Mouse (Mus musculus) gastrocnemius, postnatal 10 days (tissue): Measurements from ENCODE around the gene Emb. TPM values are rescaled to one million over a fixed set of nuclear protein-coding genes. Genes with fewer than 3 reads are reported as not detected.
A peak's percentile ranks its signal among the peaks of the same experiment; 100 is the strongest.
"Not testable (repeated sequence)": the region's sequence is repeated elsewhere in the genome, so short reads cannot be mapped to it uniquely, and the experiment has no call there.

Source experiments
- DNase-seq: peaks from one replicate; pipeline ENCODE4 v3.0.0; 2021; ENCODE audit warnings: mixed read lengths
- long read RNA-seq, 2 experiments: library from polyadenylated mRNA; stranded (forward); transcript quantifications; one replicate each; pipeline ENCODE4 v2.0.0; 2021
- total RNA-seq, 2 experiments: library from RNA; stranded (reverse); gene quantifications; 2 replicates each; pipeline ENCODE4 v1.2.3; 2021

The Emb gene
- total RNA-seq: 10 to 100 TPM; 15.8 to 17.9 TPM
- long read RNA-seq, experiment 1, transcript Emb-201 (9 exons, 2,923 nt): minor isoform, 6 of 16 reads
- long read RNA-seq, experiment 1, transcript Emb-202 (1 exons, 2,136 nt): major isoform, 9 of 16 reads
- long read RNA-seq, experiment 1, partial matches to known transcripts: 0 of 16 reads
- long read RNA-seq, experiment 1, other reads (novel, unspliced or antisense): 1 of 16 reads
- long read RNA-seq, experiment 2, transcript Emb-201 (9 exons, 2,923 nt): major isoform, 7 of 17 reads
- long read RNA-seq, experiment 2, transcript Emb-202 (1 exons, 2,136 nt): major isoform, 7 of 17 reads
- long read RNA-seq, experiment 2, partial matches to known transcripts: 3 of 17 reads
- long read RNA-seq, experiment 2, other reads (novel, unspliced or antisense): 0 of 17 reads

DNA sequence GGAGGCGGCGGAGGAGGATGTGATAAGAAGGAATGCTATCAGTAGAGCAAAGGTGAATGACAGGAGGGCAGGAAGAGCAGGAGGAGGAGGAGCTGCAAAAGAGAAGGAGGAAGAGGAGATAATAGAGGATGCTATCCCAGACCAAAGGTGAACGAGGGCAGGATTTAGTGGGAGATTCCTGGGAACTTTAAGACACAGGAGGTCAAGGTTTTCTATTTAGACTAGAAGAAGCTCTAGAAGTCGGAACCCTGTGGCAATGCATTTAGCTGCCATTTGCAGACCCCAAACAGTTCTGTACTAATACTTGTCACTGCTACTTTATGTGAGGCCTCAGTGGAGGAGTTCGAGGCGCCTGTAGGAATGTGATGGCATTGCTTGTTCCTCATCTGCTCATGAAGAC, at the start of gene Emb:
TSS of gene Emb (plus strand) at position 301 of the 400 bp plus-strand sequence.
- no peak for DNase-seq

DNA sequence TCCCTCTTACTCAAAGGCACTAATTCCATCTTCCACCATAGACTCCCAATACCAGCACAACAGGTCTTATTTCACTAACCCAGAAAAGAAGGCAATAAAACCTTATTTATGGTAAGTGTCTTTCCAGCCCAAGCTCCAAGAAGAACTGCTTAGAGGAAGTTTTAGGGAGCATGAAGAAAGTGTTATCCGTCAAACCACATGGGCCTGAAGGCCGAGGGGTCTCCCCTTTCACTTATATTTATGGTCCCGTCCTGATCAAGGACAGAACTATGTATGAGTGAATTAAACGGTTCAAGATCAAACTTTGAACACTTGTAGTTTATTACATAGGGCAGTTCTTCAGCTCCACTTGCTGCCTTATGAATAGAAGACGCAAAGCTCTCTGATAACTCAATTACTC, 44.4 kb upstream of the Emb start:
- DNase-seq: no peak

DNA sequence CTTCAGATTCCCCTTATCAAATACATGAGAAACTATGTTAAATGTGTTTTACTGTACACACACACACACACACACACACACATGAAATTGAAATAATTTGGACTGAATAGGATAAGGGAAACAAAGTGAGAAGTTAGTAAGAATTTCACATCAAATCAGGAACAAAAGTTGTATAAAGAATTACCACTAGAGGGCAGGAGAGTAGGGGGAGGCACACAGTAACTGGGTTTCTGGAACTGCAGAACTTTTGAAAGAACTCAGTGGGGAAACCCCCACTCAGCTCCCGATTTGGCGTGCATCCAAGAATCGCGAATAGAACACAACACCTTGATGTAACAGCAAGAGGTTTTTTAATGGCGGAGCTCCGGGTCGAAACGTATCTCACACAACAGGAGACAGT, 43.3 kb upstream of the Emb start:
- DNase-seq: no peak

DNA sequence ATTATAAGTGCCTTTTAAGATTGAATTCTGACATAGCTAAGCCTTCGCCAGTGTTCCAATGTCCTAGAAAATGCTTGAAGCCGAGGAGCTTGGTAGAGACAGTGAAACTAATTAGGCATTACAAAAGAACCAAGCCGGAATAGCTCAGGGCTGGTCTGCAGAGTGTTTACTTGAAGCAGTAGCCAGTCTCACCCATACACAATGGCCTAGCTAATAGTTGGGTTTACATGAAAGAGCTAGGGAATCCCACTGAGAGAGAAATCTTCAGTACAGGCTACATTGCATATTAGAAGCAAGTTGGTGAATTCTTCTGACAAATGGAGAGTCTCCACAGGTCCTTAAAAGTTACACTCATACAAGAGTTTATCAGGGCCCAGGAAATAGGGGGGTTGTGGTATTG, 27.4 kb upstream of the Emb start:
- not testable (repeated sequence) for DNase-seq

DNA sequence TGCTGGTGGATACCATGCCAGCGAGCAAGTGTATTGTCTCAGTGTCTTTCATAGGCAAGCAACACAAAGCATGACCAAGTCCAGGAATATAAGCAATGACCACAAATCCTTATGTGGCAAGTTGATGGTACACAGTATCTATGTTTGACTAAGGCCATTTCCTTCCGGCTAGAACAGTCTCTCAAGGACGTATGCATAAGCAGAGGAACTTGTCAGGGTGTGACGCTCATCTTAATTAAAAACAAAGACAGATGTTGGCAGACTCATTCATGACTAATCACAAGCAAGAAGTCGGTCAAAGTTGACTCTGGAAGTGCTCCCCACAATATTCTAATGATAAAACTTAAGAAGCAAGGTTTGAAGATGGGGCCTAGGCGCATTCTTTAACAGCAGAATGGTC, 25.0 kb upstream of the Emb start:
- no peak for DNase-seq

DNA sequence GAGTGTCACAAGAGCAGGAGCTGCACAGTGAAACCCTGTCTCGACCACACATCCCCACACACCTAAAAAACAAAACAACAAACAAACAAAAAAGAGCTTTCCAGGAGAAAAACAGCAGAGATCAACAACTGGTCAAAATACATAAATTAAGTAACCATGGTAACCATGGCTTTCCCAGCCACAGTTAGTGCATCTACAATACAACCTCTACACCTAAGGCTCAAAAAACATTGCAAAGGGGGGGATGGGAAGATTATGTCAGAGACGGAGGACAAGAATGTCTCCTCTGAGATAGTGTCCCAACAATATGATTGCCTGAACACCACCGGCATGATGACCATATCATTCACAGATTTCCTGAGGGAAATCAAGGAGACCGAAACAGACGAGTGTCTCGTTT, 23.0 kb upstream of the Emb start:
- no peak for DNase-seq

DNA sequence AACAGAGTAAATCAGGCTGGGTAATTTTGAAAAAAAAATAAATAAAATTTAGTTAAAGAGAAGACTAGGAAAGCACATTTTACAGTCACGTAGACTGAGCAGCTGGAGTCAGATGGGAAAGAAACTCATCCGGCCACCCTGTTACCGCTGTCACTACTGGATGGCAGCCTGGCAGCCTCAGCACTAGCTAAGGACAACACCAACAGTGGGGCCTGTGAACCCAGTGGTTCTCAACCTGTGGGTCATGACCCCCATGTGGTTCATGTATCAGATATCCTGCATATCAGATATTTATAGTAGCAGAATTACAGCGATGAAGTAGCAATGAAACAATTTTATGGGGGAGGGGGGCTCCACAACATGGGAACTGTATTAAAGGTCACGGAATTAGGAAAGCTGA, 16.2 kb upstream of the Emb start:
- no peak for DNase-seq

DNA sequence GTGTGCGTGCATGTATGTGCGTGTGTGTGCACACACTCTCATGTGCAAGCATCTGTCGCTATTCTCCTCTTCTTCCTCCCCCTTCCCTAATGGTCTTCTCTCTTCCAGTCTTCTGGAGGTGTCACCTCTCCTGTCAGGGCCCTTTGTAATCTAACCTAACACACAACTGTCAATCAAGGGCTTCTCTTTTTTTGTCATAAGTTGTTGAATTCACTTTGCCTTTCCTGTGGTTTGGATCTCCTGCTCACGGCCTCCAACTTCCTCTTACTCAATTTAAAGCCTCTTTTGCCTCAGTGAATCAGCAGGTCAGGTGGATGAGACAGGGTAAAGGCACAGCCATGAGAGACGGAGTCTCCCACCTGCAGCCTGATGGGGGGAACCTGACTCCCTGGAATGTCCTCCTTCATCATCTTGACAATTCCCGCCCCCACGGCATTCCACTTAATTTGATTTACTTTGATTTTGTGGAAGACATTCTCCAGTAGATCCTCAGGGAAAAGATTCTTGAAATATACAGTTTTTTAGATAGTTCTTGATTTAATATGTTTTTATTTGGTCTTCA, 14.8 kb upstream of the Emb start:
- DNase-seq: no peak

DNA sequence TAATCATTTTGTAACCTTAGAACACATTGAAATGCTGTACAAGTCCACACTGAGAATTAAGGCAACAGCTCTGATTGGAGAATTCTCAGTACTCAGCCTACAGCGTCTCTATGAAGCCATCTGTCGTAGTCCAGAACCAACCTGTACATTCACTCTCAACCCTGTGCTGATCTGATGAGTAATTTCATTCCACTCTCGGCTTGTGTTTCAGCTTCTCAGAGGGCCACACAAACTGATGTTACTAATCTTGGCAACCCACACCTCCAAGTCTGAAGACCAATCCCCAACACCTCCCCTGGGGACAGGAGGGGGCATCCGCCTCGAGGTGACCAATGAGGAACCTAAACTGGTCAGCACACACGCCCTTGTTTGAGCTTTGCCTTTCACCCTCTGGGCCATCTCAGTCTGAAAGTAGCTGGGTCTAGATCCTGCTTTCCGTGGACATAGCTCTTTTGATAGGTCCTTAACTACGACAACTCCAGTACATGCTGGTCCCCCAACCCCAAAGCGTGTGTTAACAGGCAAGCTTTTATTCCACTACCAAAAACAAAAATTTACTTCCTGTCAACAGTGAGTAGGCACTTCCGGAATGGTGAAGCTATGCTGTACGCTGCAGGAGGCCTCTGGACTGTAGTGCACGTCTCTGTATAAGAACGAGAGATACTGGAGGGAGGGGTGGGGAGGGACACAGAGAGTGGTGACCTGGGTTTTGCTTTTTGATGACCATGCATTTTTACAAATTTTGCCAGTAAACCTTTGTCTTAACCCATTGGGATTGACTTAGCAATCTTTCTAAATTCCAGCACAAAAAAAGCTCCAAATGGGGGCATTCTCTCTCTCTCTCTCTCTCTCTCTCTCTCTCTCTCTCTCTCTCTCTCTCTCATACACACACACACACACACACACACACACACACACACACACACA, 12.5 kb upstream of the Emb start:
- no peak for DNase-seq

DNA sequence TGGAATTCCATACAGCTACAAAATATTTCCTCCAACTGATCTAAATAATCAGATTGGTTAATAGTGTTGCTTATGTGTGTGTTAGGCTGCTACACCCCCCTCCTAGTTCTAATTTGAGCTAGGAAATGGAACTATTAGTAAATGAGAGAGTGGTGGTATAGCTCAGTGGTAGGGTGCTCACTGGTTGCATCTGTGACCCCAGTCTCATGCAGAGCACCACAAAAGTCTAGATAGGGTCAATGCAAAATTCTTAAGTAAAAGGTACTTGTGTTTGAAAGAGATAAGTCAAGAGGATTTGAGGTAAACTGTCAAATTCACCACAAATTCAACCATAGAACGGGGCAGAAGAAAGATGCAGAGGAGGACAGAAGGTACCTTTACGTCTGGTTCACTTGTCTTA, 10.7 kb upstream of the Emb start:
- no peak for DNase-seq

DNA sequence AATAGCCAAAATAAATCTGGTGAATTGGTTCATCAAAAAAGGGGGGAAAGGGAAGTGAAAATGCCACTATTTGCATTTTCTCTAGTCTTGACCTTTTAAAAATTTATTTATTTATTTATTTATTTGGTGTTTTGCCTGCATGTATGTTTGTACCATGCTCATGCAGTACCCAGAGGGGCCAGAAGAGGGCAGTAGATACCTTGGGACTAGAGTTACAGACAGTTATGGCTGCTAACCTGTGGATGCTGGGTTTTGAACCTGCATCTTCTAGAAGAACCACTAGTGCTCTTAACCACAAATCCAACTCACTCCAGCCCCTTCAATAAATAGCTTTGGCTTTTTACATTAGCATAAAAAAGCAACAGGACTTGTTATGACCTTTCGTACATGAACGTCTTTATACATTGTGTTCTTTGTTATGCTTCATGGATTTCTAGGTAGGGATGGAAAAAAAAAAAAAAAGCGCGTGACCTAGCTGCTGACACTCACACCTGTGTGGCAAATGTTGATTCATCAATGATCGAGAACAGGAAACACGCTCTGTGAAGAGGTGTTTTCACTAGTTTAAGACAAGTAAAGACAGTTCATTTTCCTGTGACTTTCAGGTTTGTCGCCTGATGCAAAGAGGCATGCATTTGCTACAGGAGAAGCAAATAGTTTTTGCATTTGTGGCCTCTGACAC, 9.8 kb upstream of the Emb start:
- DNase-seq: peak; percentile 81

DNA sequence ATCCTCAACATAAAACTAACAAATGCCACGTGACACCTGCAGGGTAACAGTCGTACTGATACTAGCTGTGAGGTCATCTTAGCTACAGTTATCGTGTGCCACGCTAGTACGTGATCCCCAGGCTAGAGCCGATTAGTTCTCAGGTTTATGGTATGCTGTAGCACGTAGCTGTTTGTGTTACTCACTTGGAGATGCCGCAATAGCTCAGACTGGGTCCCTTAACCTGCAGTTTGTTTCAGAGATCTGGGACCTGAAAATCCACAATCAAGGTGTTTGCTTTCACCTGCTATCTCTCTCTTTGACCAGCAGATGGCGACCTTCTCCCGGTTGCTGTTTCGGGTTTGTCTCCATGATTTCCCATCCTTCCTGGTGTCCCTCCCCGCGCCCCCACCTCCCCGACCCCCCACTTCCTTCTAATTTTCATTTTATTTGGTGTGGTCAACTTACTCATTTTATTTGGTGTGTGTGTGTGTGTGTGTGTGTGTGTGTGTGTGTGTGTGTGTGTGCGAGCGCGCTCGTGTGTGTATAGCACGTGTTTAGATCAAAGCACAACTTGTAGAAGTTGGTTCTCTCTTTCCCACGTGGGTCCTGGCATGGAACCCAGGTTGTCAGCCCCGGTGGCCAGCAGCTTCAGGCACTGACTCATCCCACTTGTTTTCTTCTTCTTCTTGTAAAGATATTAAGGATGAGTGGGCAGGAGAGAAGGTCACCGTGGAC, 5.4 kb upstream of the Emb start:
- DNase-seq: peak; percentile 18

DNA sequence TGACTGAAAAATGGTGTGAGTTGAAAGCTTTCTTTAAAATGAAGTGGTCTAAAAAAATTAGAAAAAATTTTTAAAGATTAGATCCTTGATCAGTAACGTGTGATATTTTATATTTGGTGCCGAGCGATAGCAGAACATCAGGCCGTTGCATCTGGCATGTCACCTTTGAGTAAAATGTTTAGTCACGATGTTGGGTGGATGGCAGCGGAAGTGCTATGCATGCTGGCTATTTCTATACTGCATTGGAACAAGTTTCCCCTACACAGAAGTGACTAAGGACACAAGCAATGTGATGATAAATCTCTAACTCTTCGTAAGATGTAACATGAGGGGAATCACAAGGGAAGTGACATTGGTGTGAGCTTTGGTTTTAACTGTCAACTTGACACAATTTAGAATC, 3.7 kb upstream of the Emb start:
- no peak for DNase-seq

DNA sequence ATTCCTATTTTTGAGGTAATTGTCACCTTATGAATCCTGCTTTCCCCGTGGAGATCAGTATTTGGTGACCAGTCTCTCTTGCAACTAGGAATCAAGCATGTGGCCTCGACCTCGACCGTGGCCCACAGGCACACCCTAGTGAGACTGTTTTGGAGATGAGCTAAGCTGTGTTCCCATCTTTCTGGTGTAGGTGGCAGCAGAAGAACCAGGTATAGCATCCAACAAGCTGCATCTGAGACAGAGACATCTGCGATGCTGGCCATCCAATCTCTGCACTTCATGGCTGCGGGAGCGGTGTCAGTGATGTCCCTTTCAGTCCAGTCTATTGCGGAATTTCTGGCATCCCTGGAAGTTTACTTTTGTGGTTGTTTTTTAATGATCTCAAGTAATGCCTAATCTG, 2.3 kb upstream of the Emb start:
- no peak for DNase-seq

DNA sequence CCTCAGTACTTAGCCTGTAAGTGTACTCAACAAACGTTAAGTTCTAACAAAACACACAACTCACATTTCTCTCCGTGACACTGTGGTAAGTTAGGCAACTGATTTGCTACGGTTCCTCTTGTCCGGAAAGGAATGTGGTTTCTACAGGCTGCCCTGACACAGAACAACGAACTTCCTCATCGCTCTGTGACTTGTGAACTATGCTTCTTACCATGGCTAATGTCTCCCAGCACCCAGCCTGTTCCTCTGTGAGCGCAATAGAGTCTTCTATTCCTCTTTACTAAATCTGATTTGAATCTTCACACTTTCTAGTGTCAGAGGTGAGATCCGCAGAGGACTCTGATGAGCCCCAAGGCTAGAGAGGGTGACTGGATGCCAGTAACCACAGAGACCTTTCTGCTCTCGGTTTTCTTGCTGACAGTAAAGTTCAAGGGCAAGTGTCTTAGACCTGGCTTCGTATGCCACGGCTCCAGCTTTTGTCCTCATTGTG, 3.1 kb downstream of the Emb start:
- no peak for DNase-seq

DNA sequence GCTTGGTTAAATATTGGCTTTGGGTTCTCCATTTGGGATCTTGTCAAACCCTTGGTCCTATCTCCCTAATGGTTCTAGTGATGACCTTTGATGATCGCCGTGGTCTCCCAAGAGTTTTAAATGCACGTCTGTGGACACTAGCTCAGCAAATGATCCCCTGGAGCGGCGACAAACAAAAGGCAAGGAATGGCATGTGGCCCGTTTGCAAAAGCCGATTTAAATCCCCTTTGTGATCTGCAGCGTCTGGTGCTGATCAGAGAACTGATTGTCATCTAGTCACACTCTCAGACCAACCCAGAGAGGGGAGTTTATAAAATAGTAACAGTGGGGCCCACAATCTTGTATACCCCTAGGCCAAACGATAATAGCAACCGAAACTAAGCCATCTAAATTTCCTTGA, 7.1 kb downstream of the Emb start:
- DNase-seq: no peak

DNA sequence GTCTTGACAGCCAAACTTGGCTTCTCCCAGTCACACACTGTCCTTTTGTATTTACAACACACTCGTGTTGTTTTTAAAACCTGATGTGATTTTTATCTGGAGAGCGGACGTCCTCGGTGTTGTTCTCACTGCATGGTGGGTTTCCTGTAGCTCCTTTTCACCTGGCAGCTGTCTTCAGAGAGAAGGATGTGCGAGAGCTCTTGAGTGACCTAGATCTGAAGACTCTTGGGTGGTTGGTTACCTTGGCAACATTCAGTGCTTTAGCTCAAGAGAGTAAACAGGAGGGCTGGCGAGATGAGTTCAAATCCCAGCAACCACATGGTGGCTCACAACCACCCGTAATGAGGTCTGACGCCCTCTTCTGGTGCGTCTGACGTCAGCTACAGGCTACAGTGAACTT, 7.8 kb downstream of the Emb start:
- DNase-seq: no peak

DNA sequence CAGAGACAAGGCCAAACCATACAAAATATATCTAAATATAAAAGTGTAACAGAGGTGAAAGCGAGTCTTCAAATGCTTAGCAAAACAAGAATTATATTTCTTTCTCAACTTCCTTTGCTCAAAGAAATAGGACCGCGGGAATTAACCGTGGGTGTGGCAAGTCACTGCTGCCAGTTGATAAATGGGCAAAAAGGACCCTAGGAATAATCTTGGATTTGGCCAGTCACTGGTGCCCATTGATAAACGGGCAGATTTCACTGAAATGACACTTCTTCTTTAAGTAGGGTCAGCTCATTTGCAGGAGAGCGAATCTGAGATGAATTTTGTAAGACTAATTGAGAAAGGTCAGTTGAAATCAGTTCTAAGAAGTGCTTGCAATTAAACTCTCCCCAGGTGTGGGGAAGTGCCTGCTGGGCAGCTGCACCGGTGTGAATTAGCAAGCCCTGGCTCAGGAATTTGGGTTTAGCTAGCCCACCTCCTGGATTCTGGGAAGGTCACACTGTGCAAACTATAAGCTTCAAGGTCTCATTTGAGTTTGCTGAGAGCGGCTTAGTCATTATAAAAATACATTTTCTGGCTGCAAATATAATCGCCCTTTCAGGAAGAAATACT, 8.5 kb downstream of the Emb start:
- DNase-seq: no peak

DNA sequence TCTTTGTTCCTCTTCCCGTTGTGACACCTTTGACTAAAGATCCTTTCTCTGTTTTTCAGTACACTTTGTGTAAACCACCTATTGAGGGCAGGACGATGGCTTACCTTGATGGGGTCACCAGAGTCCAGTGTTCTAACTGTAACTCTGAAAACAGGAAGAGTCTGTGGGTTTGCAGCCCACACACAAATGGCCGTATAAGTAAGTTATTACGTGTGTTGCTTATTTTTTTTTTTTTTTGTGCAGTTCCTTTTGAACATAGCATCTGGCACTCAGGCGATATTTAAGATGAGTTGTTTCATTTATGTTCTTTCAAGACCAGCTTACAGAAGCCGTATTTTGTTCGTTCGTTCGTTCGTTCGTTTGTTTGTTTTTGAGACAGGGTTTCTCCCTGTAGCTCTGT, 9.3 kb downstream of the Emb start:
- no peak for DNase-seq

DNA sequence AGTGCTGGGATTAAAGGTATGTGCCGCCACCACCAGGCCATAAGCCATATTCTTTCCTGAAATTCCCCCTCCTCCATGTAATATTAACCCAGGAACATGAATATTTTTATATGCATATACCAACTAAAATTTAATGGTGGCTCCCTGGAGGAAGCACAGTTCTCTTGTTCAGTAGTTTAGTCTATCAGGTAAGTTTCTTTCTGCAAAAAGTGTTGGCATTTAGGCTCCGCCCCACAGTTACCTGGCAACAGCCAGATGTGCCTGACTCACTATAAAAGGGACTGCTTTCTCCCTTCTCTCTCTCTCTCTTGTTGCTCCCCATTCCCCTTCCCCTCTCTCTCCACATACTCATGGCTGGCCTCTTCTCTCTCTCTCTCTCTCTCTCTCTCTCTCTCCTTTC, 9.8 kb downstream of the Emb start:
- DNase-seq: no peak

DNA sequence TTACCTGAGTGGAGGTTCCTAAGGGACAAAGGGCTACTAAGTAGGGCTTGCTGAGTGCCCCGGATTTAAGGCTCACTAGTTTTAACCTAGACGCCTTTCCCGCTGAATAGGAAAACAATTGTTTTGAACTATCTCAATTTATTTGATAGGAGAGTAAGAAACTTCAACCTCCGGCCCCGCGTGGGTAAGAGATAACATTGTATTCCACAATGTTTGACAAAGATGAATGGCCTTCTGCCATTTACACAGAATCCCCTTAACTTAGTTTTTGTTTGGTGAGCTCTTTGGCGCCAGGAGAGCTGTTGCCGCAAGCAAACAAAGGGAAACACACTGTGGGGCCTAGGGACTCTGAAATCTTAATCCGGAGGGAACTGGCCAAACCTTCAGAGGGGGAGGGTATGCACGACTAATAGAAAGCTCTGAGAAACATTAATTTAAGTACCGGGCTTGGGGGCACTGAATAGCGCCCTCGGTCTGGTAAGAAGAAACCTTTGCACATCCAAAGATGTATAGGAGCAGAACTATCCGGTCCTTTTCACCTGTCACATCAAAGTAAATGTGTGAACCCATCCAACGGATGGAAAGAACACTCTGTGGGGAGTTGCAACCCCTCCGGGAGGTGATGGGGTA, 11.7 kb downstream of the Emb start:
- no peak for DNase-seq
